Mouse (Mus musculus): ENCODE results near the gene Smco4. TPM values are rescaled to one million over a fixed set of nuclear protein-coding genes. Genes with fewer than 3 reads are reported as not detected.
A peak's percentile ranks its signal among the peaks of the same experiment; 100 is the strongest.
"Not testable (repeated sequence)": the region's sequence is repeated elsewhere in the genome, so short reads cannot be mapped to it uniquely, and the experiment has no call there.

Smco4 gene
- polyA plus RNA-seq, 1 experiment, result 1.6 TPM

GRCm38 (mm10) chr9:15491686-15492085 is 1.5 kb upstream of the Smco4 start:
- H3K4me1 ChIP-seq (ENCODE audit: control insufficient read depth, insufficient read depth, low read length), result peaks cover 13% of the 10 kb centered on the region
- no peak for TF ChIP-seq POLR2A (IDR thresholded peaks at IDR 0.05; ENCODE audit: borderline replicate concordance, low read depth, low read length)
- no peak for TF ChIP-seq CTCF (IDR thresholded peaks at IDR 0.05; ENCODE audit: low read depth, low read length)
- no peak overlapping the region for H3K27ac ChIP-seq (ENCODE audit: insufficient read depth, low read depth, low read length)
- no peak overlapping the region for H3K4me3 ChIP-seq (ENCODE audit: insufficient read depth, low read length)

- Histone ChIP-seq H3K4me3 (ENCODE audit: insufficient read depth, low read length) (no peak overlapping the region), H3K4me1 (ENCODE audit: control insufficient read depth, insufficient read depth, low read length) (peaks cover 12% of the 10 kb centered on the region), H3K27ac (ENCODE audit: insufficient read depth, low read depth, low read length) (no peak overlapping the region)
- no peak for TF ChIP-seq POLR2A (IDR thresholded peaks at IDR 0.05; ENCODE audit: borderline replicate concordance, low read depth, low read length)
- TF ChIP-seq CTCF (IDR thresholded peaks at IDR 0.05; ENCODE audit: low read depth, low read length), result no peak
Observed at GRCm38 (mm10) chr9:15492401-15492800, 831 bp upstream of the Smco4 start.

- Histone ChIP-seq H3K4me3 (ENCODE audit: insufficient read depth, low read length) (peak overlapping the region; percentile 90), H3K27ac (ENCODE audit: insufficient read depth, low read depth, low read length) (no peak overlapping the region), H3K4me1 (ENCODE audit: control insufficient read depth, insufficient read depth, low read length) (peaks cover 3% of the 10 kb centered on the region; the same call in 1 of the 2 replicates)
- TF ChIP-seq POLR2A (IDR thresholded peaks at IDR 0.05; ENCODE audit: borderline replicate concordance, low read depth, low read length), result no peak
- no peak for TF ChIP-seq CTCF (IDR thresholded peaks at IDR 0.05; ENCODE audit: low read depth, low read length)
Observed at GRCm38 (mm10) chr9:15493925-15494558, 810 bp downstream of the Smco4 start.

GRCm38 (mm10) chr9:15495281-15495680 is 2.0 kb downstream of the Smco4 start:
- H3K4me3 ChIP-seq (ENCODE audit: insufficient read depth, low read length); H3K4me1 ChIP-seq (ENCODE audit: control insufficient read depth, insufficient read depth, low read length); H3K27ac ChIP-seq (ENCODE audit: insufficient read depth, low read depth, low read length): not testable (repeated sequence)

- no peak overlapping the region for H3K4me3 ChIP-seq (ENCODE audit: insufficient read depth, low read length)
- TF ChIP-seq CTCF (IDR thresholded peaks at IDR 0.05; ENCODE audit: low read depth, low read length), result no peak
- peaks cover 3% of the 10 kb centered on the region; the same call in 1 of the 2 replicates for H3K4me1 ChIP-seq (ENCODE audit: control insufficient read depth, insufficient read depth, low read length)
- H3K27ac ChIP-seq (ENCODE audit: insufficient read depth, low read depth, low read length), result no peak overlapping the region
Observed at GRCm38 (mm10) chr9:15495921-15496577, 2.8 kb downstream of the Smco4 start.

GRCm38 (mm10) chr9:15500025-15500424 is 6.8 kb downstream of the Smco4 start:
- H3K4me1 ChIP-seq (ENCODE audit: control insufficient read depth, insufficient read depth, low read length), result no peaks in the 10 kb centered on the region
- TF ChIP-seq CTCF (IDR thresholded peaks at IDR 0.05; ENCODE audit: low read depth, low read length), result no peak
- no peak for TF ChIP-seq POLR2A (IDR thresholded peaks at IDR 0.05; ENCODE audit: borderline replicate concordance, low read depth, low read length)
- H3K27ac ChIP-seq (ENCODE audit: insufficient read depth, low read depth, low read length), result no peak overlapping the region
- H3K4me3 ChIP-seq (ENCODE audit: insufficient read depth, low read length), result no peak overlapping the region

GRCm38 (mm10) chr9:15501319-15502256 is 8.4 kb downstream of the Smco4 start:
- no peaks in the 10 kb centered on the region for H3K4me1 ChIP-seq (ENCODE audit: control insufficient read depth, insufficient read depth, low read length)
- no peak overlapping the region for H3K4me3 ChIP-seq (ENCODE audit: insufficient read depth, low read length)
- no peak overlapping the region for H3K27ac ChIP-seq (ENCODE audit: insufficient read depth, low read depth, low read length)
- no peak for TF ChIP-seq POLR2A (IDR thresholded peaks at IDR 0.05; ENCODE audit: borderline replicate concordance, low read depth, low read length)
- TF ChIP-seq CTCF (IDR thresholded peaks at IDR 0.05; ENCODE audit: low read depth, low read length), result no peak

- no peak overlapping the region for H3K27ac ChIP-seq (ENCODE audit: insufficient read depth, low read depth, low read length)
- TF ChIP-seq POLR2A (IDR thresholded peaks at IDR 0.05; ENCODE audit: borderline replicate concordance, low read depth, low read length) (no peak), CTCF (IDR thresholded peaks at IDR 0.05; ENCODE audit: low read depth, low read length) (no peak)
- H3K4me3 ChIP-seq (ENCODE audit: insufficient read depth, low read length), result no peak overlapping the region
- no peaks in the 10 kb centered on the region for H3K4me1 ChIP-seq (ENCODE audit: control insufficient read depth, insufficient read depth, low read length)
Observed at GRCm38 (mm10) chr9:15502476-15502875, 9.2 kb downstream of the Smco4 start.

GRCm38 (mm10) chr9:15503307-15503706 is 10.1 kb downstream of the Smco4 start:
- Histone ChIP-seq H3K4me1 (ENCODE audit: control insufficient read depth, insufficient read depth, low read length) (no peaks in the 10 kb centered on the region), H3K27ac (ENCODE audit: insufficient read depth, low read depth, low read length) (no peak overlapping the region), H3K4me3 (ENCODE audit: insufficient read depth, low read length) (no peak overlapping the region)
- no peak for TF ChIP-seq CTCF (IDR thresholded peaks at IDR 0.05; ENCODE audit: low read depth, low read length)
- no peak for TF ChIP-seq POLR2A (IDR thresholded peaks at IDR 0.05; ENCODE audit: borderline replicate concordance, low read depth, low read length)

GRCm38 (mm10) chr9:15503827-15504226 is 10.6 kb downstream of the Smco4 start:
- H3K4me1 ChIP-seq (ENCODE audit: control insufficient read depth, insufficient read depth, low read length), result no peaks in the 10 kb centered on the region
- TF ChIP-seq CTCF (IDR thresholded peaks at IDR 0.05; ENCODE audit: low read depth, low read length) (no peak), POLR2A (IDR thresholded peaks at IDR 0.05; ENCODE audit: borderline replicate concordance, low read depth, low read length) (no peak)
- H3K27ac ChIP-seq (ENCODE audit: insufficient read depth, low read depth, low read length), result no peak overlapping the region
- no peak overlapping the region for H3K4me3 ChIP-seq (ENCODE audit: insufficient read depth, low read length)
